Mouse (Mus musculus): Measurements from ENCODE around the gene Ctla4.

GRCm38 (mm10) chr1:60875267-60875666 is 11.5 kb upstream of the Ctla4 start:
- TF ChIP-seq CTCF (IDR thresholded peaks at IDR 0.05; ENCODE audit: extremely low read depth, insufficient read depth, low read length) (no peak), POLR2A (IDR thresholded peaks at IDR 0.05; ENCODE audit: extremely low read depth, insufficient read depth, low read length) (no peak)

Data from cortical plate, adult 2 months (tissue).